Mouse (Mus musculus) G1E (cell line): ENCODE measurements around the gene Dhx16.
"Not testable (repeated sequence)": the region's sequence is repeated elsewhere in the genome, so short reads cannot be mapped to it uniquely, and the experiment has no call there.

Experiments used
- CTCF ChIP-seq: IDR thresholded peaks from 2 replicates; pipeline ENCODE4 v1.5.1; 2012; ENCODE audit warnings: low read depth, low read length, inconsistent platforms, mixed read lengths
- GATA1 ChIP-seq: IDR thresholded peaks from 2 replicates; pipeline ENCODE4 v1.6.1; 2012; ENCODE audit warnings: borderline replicate concordance, low read length, inconsistent platforms, mixed read lengths

GRCm38 (mm10) chr17:35839002-35839401 lies 40.6 kb upstream of the Dhx16 start:
- not testable (repeated sequence) for TF ChIP-seq CTCF, GATA1
